Mouse (Mus musculus) 3T3-L1 (cell line): Measurements from ENCODE around the gene Txnrd3.

ENCODE experiments used
- DNase-seq: peaks from one replicate; pipeline ENCODE4 v3.0.0-alpha.2; 2015; ENCODE audit warnings: low read depth, low spot score

Gene Txnrd3

GRCm38 (mm10) chr6:89655011-89655410, 11.2 kb downstream of the Txnrd3 start:
- DNase-seq = no peak

- DNase-seq = no peak
Observed at GRCm38 (mm10) chr6:89658342-89658741, 14.6 kb downstream of the Txnrd3 start.

- no peak for DNase-seq
Observed at GRCm38 (mm10) chr6:89658931-89659330, 15.1 kb downstream of the Txnrd3 start.

- DNase-seq = peak; percentile 82
Observed at GRCm38 (mm10) chr6:89659692-89660423, 16.1 kb downstream of the Txnrd3 start.

GRCm38 (mm10) chr6:89660490-89660889, 16.7 kb downstream of the Txnrd3 start:
- no peak for DNase-seq

- no peak for DNase-seq
Observed at GRCm38 (mm10) chr6:89662521-89662920, 18.7 kb downstream of the Txnrd3 start.

GRCm38 (mm10) chr6:89665155-89665554, 21.4 kb downstream of the Txnrd3 start:
- no peak for DNase-seq

- DNase-seq = no peak
Observed at GRCm38 (mm10) chr6:89665667-89666066, 21.9 kb downstream of the Txnrd3 start.

- no peak for DNase-seq
Observed at GRCm38 (mm10) chr6:89666976-89667375, 23.2 kb downstream of the Txnrd3 start.

- DNase-seq = no peak
Observed at GRCm38 (mm10) chr6:89669556-89669955, 25.8 kb downstream of the Txnrd3 start.

GRCm38 (mm10) chr6:89671431-89671830, 27.6 kb downstream of the Txnrd3 start:
- DNase-seq = no peak

- DNase-seq = no peak
Observed at GRCm38 (mm10) chr6:89672641-89673040, 28.9 kb downstream of the Txnrd3 start.

- DNase-seq = no peak
Observed at GRCm38 (mm10) chr6:89673135-89673780, 29.5 kb downstream of the Txnrd3 start.

GRCm38 (mm10) chr6:89678522-89678921, 34.7 kb downstream of the Txnrd3 start:
- DNase-seq = no peak

- DNase-seq = peak; percentile 91
Observed at GRCm38 (mm10) chr6:89679291-89679835, 35.6 kb downstream of the Txnrd3 start.

GRCm38 (mm10) chr6:89680155-89680554, 36.4 kb downstream of the Txnrd3 start:
- DNase-seq = peak; percentile 95

GRCm38 (mm10) chr6:89684231-89684630, 40.4 kb downstream of the Txnrd3 start:
- DNase-seq = peak; percentile 83

GRCm38 (mm10) chr6:89687100-89687499, 43.3 kb downstream of the Txnrd3 start:
- no peak for DNase-seq

GRCm38 (mm10) chr6:89706624-89707023, 62.8 kb downstream of the Txnrd3 start:
- peak; percentile 99 for DNase-seq

GRCm38 (mm10) chr6:89707240-89707639, 63.5 kb downstream of the Txnrd3 start, which contains the start of gene Vmn1r40:
Vmn1r40 (plus strand) TSS chr6:89707540.
- DNase-seq = no peak

- peak; percentile 29 for DNase-seq
Observed at GRCm38 (mm10) chr6:89718051-89718450, 74.3 kb downstream of the Txnrd3 start.
